Mouse (Mus musculus): Measurements from ENCODE around the gene Zfp429.
"Not testable (repeated sequence)": the region's sequence is repeated elsewhere in the genome, so short reads cannot be mapped to it uniquely, and the experiment has no call there.

Zfp429 gene

DNA sequence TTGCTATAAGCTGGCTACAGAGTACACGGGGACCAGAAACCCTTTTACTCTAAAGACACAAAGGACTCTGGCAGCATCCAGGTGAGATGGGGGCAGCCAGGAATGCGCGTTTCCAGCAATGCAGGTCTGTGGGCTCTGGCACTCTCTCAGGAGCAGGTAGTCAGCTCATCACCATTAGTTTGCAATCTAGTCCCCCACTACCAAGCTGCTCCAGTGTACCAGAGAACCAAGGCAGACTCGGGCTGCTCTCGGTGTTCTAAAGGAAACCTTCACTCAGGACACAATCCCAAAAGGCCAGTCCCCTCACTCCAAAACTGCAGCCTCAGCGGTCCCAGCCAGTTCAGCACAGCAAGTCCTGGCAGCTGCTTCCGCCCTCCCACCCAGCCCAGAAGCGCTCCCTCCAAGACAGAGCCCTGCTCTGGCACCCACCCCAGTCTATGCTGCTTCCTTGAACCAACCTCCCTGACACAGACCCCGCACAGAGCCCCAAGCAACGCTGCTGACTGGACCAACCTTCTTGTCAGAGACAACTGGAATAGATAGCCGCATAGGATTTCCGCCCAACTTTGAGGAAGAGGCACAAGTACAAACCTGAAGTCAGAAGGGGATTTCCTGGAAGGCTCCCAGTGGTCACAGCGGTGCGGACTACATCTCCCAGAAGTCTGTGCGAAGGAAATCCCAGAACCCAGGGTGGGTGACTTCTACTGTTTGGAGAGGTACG, at the start of gene Zfp429:
Gene Zfp429, minus strand, starts transcription at position 637 of the 721 bp plus-strand sequence.
- DNase-seq (ENCODE audit: low read depth, low spot score): peak; percentile 49

DNA sequence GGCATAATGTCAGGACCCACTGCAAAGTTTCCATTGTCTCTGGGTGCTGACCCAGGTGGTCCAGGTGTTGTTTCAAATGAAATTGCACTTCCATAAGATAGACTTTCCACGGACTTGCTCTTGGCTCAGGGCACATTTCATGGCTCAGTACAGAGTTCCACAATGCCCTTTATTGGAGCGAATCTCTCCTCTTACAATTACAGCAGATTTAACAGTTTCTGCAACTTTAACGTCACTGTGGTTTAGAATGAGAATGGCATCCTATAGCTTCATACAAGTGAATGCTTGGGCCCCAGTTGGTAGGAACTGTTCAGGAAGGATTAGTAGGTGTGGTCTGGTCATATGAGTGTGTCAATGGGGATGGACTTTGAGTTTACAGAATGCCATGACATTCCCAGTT, 37.5 kb upstream of the Zfp429 start:
- DNase-seq (ENCODE audit: low read depth, low spot score): not testable (repeated sequence)

DNA sequence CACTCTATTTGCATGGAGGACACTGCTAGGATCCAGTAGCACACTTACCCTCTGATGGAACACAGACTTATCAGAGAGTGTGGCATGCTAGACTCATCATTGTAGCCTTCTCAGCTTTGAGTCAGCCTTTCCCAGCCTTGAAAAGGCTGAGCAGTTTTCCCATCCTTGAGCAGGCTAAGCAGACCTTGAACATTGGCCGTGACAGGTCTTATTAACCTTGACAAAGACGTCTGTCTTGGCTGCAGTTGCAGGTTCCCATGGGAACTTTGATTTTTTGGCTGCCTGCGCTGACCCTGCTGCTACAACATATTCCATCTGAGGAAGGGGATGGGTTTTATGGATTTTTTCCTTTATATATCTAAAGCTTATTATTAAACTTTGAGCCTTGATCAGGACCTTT, 28.5 kb upstream of the Zfp429 start:
- DNase-seq (ENCODE audit: low read depth, low spot score): peak; percentile 37

DNA sequence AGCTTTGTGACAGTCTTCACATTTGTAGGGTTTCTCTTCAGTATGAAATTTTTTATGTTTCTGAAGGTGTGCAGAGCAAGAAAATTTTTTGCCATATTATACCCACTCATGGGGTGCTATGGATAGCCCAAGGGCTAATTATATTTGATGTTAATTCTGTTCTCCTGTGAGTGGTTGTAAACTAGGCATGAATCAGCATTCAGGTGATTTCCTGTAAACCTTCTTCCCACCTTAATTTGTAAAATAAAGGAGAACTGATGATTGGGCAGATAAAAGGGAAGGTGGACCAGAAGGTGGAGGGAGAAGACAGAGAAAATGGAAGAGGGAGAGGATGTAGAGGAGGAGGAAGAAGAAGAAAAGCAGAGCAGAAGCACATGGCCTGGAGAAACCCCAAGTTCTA, 26.1 kb upstream of the Zfp429 start:
- peak; percentile 40 for DNase-seq (ENCODE audit: low read depth, low spot score)

DNA sequence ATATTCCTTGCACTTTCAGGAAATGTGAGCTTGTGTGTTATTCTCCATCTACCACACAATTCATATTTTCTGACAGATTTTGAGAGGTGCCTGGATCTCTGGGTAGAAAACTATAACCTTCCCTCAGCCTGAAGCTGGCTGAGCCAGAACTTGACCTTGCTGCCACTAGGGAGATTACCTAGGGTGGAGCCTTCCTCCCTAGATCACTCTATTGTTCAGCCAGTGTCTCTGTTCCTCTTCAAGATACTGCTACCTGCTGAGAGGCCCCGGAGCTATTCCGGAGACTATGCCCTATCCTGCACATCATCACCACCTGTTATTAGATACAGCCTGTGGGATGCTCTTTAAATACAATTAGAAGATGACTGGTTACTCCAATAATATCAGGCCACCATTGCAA, 22.9 kb upstream of the Zfp429 start:
- DNase-seq (ENCODE audit: low read depth, low spot score): peak; percentile 53

DNA sequence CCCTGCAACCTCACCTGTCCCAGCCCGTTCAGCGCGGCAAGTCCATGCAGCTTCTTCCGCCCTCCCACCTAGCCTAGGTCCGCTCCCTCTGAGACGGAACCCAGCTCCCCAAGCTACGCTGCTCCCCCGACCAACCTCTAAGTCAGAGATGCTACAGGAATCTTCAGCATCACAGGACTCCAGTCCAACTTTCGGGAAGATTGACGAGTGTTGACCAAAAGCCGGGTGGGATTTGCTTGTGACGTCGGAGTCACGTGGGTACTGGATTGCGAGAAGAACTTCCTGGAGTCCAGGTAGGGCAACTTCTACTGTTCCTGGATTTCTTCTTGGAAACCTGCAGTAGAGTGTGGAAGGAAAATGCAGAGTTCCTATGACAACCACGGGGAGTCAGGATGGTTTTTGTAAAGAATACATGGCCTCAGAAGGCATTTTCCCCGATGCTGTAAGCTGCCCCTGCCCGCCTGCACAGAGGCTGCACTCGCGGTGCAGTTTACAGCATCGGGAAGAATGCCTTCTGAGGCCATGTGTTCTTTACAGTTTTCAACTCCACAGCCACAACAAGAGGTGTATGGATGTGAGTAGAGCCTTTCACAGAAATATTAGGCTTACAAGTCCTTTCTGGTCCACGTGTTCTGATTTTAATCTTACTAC, 21.7 kb upstream of the Zfp429 start, which contains the start of gene Zfp459:
Gene Zfp459, minus strand, starts transcription at position 212 of the 651 bp plus-strand sequence.
- DNase-seq (ENCODE audit: low read depth, low spot score): peak; percentile 72

DNA sequence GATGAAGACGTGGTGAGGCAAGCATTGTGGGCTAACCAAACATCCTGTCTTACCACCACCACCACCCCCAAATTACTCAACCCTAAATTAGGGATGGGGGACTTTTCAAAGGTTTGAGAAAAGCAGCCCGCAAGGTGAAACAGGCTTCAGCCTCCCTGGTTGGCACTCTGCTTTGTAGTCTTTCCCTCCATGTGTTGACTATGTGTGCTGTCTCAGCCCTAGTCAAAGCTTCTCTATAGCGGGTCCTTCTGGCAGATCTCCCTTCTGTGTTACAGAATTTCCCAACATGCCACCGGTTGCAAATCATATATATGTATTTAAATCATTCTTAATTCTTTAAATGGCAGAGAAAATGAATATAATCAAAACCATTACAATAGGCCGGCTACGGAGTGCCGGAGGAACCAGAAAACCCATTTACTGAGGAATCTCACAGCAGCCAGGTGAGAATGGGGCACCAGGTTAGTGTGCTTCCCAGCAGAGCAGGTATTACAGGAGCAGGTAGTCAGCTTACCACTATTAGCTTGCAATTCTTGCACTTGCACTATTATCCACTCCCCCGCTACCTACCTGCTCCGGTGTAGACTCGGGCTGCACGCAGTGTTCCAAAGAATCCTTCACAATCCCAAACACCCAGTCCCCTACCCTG, 21.1 kb upstream of the Zfp429 start:
- no peak for DNase-seq (ENCODE audit: low read depth, low spot score)

DNA sequence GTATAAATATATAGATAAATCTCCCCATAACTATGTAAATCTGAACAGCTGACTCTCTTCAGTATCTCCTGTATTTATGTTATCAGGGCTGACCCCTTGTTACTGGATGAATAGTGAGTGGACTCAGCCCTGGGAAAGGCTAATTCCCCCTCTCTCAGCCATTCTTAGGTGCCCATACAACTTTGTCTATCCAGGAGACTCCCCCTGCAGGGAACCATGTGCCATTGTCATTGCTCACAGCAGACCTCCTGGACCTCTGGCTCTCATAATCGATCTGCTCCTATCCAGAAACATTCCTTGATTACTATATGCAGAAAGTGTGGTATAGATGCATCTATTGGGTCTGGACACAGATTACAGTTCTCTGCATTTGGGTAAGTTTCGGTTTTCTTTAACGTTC, 17.2 kb upstream of the Zfp429 start:
- peak; percentile 56 for DNase-seq (ENCODE audit: low read depth, low spot score)

DNA sequence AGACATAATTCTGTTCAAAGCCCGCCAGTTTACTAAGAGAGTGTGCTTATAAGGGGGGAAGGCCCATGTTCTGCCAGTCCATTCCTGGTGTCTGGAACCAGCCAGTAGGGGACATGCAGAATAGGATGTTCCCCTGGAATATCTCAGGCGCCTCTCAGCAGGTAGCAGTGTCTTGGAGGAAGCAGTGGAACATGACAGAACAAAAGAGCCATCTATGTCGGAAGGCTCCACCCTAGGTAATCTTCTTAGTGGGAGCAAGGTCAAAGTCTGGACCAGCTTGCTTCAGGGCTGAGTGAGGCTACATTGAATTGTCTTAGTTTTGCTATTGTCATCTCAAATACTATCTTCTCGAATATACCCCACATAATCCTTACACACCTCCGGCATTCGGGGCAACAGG, 16.1 kb upstream of the Zfp429 start:
- DNase-seq (ENCODE audit: low read depth, low spot score): peak; percentile 84

DNA sequence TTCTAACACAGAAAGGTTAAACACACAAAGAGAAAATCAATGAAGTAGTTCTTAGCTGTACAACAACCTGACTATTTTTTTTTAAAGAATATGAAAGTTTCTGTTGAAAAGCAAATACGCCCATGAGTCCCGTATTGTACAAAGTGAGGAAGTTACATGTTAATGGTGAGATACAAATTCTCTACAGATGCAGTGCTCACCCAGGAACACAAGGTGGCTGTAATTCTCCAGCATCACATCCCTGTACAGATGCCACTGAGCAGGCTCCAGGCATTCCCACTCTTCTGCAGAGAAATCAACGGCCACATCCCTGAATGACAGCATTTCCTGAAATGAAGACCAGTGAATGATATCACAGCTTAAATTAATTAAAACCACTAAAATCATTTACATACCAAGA, 14.0 kb upstream of the Zfp429 start:
- peak; percentile 1 for DNase-seq (ENCODE audit: low read depth, low spot score)

DNA sequence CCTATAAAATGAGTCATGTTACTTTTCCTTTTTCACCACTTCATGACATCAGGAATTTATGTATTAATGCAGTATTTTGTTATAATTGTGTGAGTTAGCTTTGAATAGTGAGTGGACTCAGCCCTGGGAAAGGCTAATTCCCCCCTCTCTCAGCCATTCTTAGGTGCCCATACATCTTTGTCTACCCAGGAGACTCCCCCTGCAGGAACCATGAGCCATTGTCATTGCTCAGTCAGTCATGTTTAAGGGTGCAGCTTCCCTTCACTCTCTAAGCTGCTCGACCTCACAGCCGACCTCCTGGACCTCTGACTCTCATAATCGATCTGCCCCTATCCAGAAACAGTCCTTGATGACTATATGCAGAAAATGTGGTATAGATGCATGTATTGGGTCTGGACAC, 23.4 kb downstream of the Zfp429 start:
- DNase-seq (ENCODE audit: low read depth, low spot score): not testable (repeated sequence)

DNA sequence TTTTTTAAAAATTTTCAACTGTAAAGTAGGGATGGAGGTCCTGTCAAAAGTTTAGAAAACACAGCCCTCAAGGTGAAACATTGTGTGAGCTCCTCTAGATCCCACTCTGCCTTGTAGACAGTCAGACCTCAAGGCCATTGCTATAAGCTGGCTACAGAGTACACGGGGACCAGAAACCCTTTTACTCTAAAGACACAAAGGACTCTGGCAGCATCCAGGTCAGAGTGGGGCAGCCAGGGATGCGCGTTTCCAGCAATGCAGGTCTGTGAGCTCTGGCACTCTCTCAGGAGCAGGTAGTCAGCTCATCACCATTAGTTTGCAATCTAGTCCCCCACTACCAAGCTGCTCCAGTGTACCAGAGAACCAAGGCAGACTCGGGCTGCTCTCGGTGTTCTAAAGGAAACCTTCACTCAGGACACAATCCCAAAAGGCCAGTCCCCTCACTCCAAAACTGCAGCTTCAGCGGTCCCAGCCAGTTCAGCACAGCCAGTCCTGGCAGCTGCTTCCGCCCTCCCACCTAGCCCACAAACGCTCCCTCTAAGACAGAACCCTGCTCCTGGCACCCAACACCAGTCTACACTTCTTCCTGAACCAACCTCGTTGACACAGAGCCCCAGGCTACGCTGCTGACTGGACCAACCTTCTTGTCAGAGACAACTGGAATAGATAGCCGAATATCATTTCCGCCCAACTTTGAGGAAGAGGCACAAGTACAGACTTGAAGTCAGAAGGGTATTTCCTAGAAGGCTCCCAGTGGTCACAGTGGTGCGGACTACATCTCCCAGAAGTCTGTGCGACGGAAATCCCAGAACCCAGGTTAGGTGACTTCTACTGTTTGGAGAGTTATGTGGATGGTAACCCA, 24.3 kb downstream of the Zfp429 start, which contains the start of the genes Gm28041 and Zfp456:
Gene Gm28041, minus strand, starts transcription at position 684 of the 862 bp plus-strand sequence.
Gene Zfp456, minus strand, starts transcription at position 761 of the 862 bp plus-strand sequence.
- peak; percentile 82 for DNase-seq (ENCODE audit: low read depth, low spot score)

DNA sequence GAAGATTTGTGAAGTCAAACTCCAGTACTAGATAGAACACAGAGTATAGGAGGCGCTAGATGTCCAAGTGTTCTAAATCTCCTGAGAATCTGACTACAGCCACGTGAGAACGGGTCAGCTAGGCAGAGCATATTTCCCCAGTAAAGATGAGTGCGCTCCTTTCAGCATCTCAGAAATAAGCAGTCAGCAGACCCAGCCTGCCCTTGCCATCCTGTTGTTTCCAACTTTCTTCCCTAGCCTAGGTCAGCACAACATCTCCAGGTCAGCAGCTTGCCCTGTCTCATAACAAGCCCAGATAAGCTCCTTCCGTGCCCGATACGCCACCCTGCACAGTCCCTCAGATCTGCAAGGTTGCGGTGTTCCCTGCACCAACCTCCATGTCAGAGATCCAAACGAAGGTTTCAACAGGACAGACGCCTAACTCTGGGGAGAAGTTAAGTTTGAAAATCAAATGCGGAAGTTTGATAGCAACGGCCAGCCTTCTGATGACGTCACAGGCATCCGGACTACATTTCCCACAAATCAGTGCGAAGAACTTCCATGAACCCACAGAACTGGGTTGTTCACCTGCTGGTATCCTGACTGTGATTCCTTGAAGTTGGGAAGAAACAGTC, 39.4 kb downstream of the Zfp429 start, which contains the start of the genes Gm28044 and Zfp953:
Gene Gm28044, minus strand, starts transcription at position 406 of the 614 bp plus-strand sequence.
Gene Zfp953, minus strand, starts transcription at position 475 of the 614 bp plus-strand sequence.
- peak; percentile 87 for DNase-seq (ENCODE audit: low read depth, low spot score)

DNA sequence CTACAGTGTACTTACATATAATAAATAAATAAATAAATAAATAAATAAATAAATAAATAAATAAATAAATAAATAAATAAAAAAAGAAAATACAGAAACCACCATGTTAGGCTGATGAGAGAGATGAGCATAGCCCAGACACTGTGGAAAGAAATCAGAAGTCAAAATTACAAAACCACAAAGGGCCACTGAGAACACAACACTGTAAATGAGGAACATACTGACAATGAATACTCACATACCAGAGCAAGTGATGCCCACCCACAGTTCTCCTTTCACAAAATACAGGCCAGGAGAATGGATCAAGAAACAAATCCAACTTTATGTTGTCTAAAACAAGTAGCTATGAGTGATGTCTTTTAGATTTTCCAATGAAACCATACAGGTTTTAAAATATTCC, 47.8 kb downstream of the Zfp429 start:
- DNase-seq (ENCODE audit: low read depth, low spot score): no peak

DNA sequence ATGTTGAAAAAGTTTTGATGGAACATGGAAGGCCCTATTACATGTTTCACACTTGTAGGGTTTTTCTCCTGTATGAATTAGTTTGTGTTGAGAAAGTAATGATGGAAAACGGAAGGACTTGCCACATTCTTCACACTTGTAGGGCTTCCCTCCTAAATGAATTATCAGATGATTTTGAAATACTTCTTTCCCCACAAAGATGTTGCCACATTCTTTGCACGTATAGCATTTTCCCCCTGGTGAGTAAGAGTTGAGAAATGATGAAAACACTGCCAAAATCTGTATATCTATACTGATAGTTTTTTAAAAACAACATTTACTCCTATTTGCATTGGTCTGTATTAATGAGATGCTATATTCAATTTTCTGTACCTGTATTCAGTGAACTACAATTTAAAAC, 56.2 kb downstream of the Zfp429 start:
- DNase-seq (ENCODE audit: low read depth, low spot score): no peak

All from ZHBTc4 (cell line).